Mouse (Mus musculus) MEL (cell line): ENCODE data around the gene Celsr1.

Experiments used
- CTCF ChIP-seq, 3 experiments: IDR thresholded peaks in 2 of 3; conservative IDR thresholded peaks in 1 of 3; 2 replicates each; pipeline ENCODE4 v1.5.1; 2011 to 2012; ENCODE audit warnings: low read length in 3 of 3, low read depth in 2 of 3, mild to moderate bottlenecking in 2 of 3, improper control_type of control experiment in 1 of 3, inconsistent platforms in 1 of 3, mixed read lengths in 1 of 3, moderate library complexity in 1 of 3; ENCODE audit not compliant: control insufficient read depth in 1 of 3, insufficient read depth in 1 of 3, poor library complexity in 1 of 3, severe bottlenecking in 1 of 3
- NELFE ChIP-seq: IDR thresholded peaks from 2 replicates; pipeline ENCODE4 v1.6.1; 2011; ENCODE audit warnings: low read depth, low read length, improper control_type of control experiment
- POLR2AphosphoS2 ChIP-seq: IDR thresholded peaks from 2 replicates; pipeline ENCODE4 v1.6.1; 2011; ENCODE audit warnings: low read length, improper control_type of control experiment

- no peak for TF ChIP-seq CTCF (IDR thresholded peaks at IDR 0.05 in 2 of 3, conservative IDR thresholded peaks at IDR 0.05 in 1 of 3; ENCODE audit: control insufficient read depth in 1 of 3, insufficient read depth in 1 of 3, low read depth in 2 of 3, low read length in 3 of 3, poor library complexity in 1 of 3, severe bottlenecking in 1 of 3)
- TF ChIP-seq NELFE, result no peak
- TF ChIP-seq POLR2AphosphoS2, result no peak
Observed at GRCm38 (mm10) chr15:85935627-85936049, 97.9 kb downstream of the Celsr1 start.
